Mouse (Mus musculus): ENCODE data around the gene Slc25a13.

The Slc25a13 gene

DNA sequence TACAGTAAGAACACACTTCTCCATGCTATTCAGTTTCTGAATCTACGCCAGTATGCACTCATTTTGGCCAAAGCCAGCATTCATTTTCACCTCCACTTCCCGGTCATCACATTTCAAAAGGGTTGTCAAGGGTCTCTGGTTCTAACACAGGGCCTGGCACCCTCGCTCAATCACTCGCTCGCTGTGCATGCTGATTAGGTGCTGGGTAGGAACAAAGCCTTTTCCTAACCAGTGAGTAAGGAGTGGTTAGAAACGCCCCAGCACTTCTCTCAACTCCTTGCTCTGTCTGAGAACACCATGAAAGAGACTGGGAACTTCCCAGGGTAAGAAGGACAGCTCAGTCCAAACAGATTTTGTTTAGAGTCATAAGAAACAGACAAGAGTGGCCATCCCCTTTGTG is 193.0 kb downstream of the Slc25a13 start:
- no peak for DNase-seq

DNA sequence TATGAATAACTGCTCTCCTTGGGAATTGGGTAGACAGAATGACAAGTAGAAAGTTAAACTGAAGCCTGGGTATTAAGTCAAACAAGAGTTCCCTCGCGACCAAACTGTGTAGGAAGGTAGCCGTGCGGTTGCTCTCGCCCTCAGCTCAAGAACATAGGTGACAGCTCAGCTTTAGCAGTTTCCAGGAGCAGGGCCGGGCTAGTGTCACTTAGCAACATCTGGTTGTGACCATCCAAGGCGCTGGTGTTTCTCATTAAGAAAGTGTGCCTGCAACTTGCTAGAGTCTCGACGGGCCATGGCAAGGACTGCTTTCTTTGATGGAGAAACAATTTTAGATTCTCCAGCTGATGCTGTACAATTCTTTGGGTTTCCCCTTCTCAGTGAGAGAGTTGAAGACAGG is 200.0 kb downstream of the Slc25a13 start:
- DNase-seq, result no peak

GRCm38 (mm10) chr6:6015616-6016015 is 201.4 kb downstream of the Slc25a13 start:
- no peak for DNase-seq

- no peak for DNase-seq
These were observed 205.6 kb downstream of the Slc25a13 start for GRCm38 (mm10) chr6:6011364-6011763.

DNA sequence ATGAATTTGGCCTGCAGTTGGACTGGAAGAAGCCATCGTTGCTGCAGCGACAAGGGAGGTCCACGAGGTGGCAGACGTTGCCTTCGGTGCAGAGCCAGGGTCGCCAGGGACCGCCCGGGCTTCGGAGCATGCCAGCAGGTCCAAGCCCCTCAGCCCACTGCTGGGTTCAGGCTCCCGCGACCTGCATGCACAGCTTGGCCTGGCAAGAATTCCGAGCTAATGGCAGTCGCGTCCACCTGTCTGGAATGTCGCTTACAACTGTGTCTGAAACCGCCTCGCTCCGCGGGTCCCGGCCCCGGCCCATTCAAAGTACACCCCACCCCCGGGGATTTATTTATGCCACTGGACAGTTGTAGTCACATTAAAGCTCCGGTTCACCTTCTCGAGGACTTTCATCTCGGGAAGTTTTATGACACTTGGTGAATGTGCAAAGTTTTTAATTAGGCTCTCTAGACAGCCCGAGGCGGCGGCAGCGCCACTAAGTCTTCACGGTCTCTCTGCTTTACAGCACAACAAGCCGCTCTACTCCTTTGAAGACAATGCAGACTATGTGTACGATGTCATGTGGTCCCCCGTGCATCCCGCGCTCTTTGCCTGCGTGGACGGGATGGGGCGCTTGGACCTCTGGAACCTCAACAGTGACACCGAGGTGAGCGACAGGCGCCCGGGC is 211.1 kb downstream of the Slc25a13 start:
- peak; percentile 5 to 11 for DNase-seq

DNA sequence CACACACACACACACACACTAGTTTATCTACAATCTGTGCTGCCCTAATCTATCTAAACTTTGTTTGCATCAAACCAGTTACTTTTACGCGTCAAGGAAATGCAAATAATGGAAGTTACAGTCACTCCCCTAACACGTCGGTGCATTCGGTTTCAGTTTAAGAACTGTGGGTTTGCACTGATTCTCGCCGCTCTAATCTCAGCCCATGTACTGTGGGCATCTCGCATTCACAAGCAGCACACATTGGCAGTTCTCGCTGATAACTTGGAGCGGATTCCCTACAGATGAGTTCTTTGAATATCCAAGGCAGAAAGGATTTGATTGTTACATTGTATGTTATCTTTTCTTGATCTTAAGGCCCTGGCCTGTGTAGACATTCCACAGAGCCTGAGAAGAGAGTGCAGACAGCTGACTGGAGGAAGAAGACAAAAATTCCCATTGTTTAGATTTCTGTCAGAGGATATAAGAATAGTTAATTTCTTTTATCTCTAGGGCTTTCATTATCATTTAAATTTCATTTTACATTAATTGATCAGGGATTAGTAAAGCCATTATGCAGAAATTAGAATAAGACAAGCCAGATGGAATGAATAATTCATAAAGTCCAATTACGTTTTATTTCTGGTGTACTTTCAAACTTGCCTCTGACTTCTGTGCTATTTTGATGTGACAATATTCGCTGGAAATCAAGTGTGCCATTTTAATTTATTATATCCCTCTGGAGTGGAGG is 212.1 kb downstream of the Slc25a13 start:
- no peak for DNase-seq

- no peak for DNase-seq
These were observed 214.9 kb downstream of the Slc25a13 start for GRCm38 (mm10) chr6:6002061-6002460.

DNA sequence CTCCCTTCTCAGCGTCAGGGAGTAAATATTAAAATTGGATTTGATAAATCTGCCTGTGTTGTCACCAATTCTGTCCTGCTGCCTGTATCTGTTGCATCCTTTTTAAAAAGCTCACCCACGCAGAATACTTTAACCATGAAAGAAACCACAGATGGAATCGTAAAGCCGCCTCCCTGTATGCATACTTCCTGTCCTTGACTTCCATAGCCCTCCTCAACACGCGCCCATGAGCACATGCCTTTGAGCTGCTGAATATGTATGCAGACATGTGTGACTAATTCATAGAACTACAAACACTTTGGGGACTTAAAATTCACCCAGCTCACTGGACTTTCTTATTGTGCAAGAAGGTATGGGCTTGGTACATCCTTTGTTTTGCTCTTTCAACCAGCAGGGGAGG is 219.4 kb downstream of the Slc25a13 start:
- no peak for DNase-seq

DNA sequence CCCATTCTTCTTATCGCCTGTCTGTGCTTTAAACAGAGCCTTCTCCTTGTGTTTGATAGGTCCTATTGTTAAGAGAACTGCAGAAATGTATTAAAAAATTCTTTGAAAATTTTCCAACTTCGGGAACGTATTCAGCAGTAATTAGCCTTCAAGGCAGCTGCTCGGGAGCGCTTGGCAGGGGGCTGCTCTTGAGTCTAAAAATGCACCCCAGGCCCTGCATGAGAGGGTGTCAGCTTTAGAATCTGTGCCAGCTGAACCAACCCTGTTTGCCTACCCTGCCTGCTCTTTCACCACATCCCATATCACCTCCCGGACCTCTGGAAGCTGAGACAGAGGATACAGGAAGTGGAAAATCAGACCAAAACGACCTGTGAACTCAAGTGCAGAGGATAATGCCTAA is 223.9 kb downstream of the Slc25a13 start:
- DNase-seq, result no peak

DNA sequence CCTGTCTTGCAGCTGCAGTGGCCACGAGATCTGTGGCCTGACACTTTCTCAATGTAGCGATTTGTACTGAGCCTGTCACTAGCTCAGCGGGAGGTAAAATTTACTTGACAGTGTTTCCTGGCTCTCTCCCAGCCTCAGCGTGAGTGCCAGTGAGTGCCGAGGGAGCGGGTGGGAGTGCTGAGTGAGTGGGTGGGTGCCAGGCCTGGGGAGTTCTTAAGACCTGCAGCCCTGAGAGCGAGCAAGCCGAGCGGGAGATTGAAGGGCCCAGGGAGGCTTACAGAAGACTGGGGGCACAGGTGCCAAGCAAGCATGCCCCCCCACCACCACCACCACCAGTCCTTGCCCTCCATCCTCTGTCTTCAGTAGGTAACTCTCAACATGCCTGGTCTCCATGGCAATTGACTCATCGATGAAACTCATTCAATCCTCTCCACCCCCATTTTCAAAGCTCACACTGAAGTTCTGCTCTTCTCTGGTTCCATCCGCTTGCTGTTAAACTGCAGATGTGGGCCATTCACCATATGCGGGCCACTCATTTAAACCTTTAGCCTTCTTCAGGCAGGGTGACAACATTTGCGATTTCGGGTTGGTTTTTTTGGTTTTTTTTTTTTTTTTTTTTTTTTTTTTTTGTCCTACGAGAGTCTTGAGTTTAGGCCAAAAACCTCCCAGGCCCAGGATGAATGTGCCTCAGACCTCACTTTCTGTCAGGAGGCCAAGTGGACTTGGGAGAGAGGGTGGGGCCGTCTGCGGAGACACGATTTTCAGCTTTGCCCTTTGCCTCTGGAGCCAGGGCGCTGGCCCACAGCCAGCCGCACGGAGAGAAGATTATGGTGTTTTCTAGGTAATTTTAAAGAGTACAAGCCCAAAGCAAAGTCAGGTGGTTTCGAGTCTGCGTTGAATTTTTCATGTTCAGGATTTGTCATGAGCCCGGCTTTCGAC is 224.9 kb downstream of the Slc25a13 start:
- no peak for DNase-seq

GRCm38 (mm10) chr6:5991243-5991642 is 225.7 kb downstream of the Slc25a13 start:
- no peak for DNase-seq

All from thymus, adult 18-20 months (tissue).